Mouse (Mus musculus) lung, adult 2 months (tissue): ENCODE results near the gene Lyzl4.

Experiments
- CTCF ChIP-seq: fragments of 200-500 bp; IDR thresholded peaks from 2 replicates; pipeline ENCODE4 v1.5.1; 2011; ENCODE audit warnings: mild to moderate bottlenecking, low read length, control low read depth; ENCODE audit not compliant: insufficient read depth
- POLR2A ChIP-seq: fragments of 200-500 bp; IDR thresholded peaks from 2 replicates; pipeline ENCODE4 v1.6.1; 2011; ENCODE audit warnings: low read depth, mild to moderate bottlenecking, control low read depth, low read length, borderline replicate concordance; ENCODE audit errors: extremely low read depth

- TF ChIP-seq CTCF = no peak
- TF ChIP-seq POLR2A = no peak
Measured at GRCm38 (mm10) chr9:121682037-121682680, 40.3 kb upstream of the Lyzl4 start.
